Mouse (Mus musculus) ovary, adult 2 months (tissue): ENCODE measurements around the gene Prrt3. TPM values are rescaled to one million over a fixed set of nuclear protein-coding genes. Genes with fewer than 3 reads are reported as not detected.

ENCODE experiments used
- polyA plus RNA-seq: library from polyadenylated mRNA; depleted of rRNA; stranded (reverse); fragments of >200 nt; gene quantifications from 2 replicates; pipeline ENCODE4 v1.2.3, GENCODE M21; 2012; rRNA removed

The Prrt3 gene
- polyA plus RNA-seq: 0.09 and 0.10 TPM in 2 replicates

GRCm38 (mm10) chr6:113501388-113502084, at the start of gene Prrt3:
Gene Prrt3, minus strand, starts transcription at chr6:113501931.

GRCm38 (mm10) chr6:113530932-113531839, 29.5 kb upstream of the Prrt3 start, which contains the start of the genes Emc3 and Fancd2:
Gene Emc3, minus strand, starts transcription at chr6:113531652.
Gene Fancd2, plus strand, starts transcription at chr6:113531682.

GRCm38 (mm10) chr6:113483100-113483615, 18.6 kb downstream of the Prrt3 start, which contains the start of gene Creld1:
Gene Creld1, plus strand, starts transcription at chr6:113483297.

GRCm38 (mm10) chr6:113471297-113471936, 30.3 kb downstream of the Prrt3 start, which contains the start of gene Il17rc:
Gene Il17rc, plus strand, starts transcription at chr6:113471427.

GRCm38 (mm10) chr6:113457952-113458534, 43.7 kb downstream of the Prrt3 start, which contains the start of gene Il17re:
Gene Il17re, plus strand, starts transcription at chr6:113458484.

Other genes starting within 250 kb of the Prrt3 start
- gene Cpne9, start 219.6 kb downstream of the Prrt3 start, polyA plus RNA-seq: 2.9 and 4.4 TPM in 2 replicates
- 24.3 and 26.5 TPM in 2 replicates for gene Brpf1, start 194.8 kb downstream of the Prrt3 start, polyA plus RNA-seq
- gene Ogg1, start 175.0 kb downstream of the Prrt3 start, polyA plus RNA-seq: 25.4 and 30.0 TPM in 2 replicates
- gene Camk1, start 157.9 kb downstream of the Prrt3 start, polyA plus RNA-seq: 77.2 and 87.7 TPM in 2 replicates
- gene Tada3, start 124.0 kb downstream of the Prrt3 start, polyA plus RNA-seq: 41.7 and 44.7 TPM in 2 replicates
- 64.4 and 70.8 TPM in 2 replicates for gene Arpc4, start 123.8 kb downstream of the Prrt3 start, polyA plus RNA-seq
- gene Ttll3, start 112.7 kb downstream of the Prrt3 start, polyA plus RNA-seq: 26.9 and 30.3 TPM in 2 replicates
- gene Rpusd3, start 82.6 kb downstream of the Prrt3 start, polyA plus RNA-seq: 53.1 and 70.5 TPM in 2 replicates
- 176 and 184 TPM in 2 replicates for gene Cidec, start 66.2 kb downstream of the Prrt3 start, polyA plus RNA-seq
- 92.3 and 96.5 TPM in 2 replicates for gene Jagn1, start 59.4 kb downstream of the Prrt3 start, polyA plus RNA-seq
- 50.7 and 65.4 TPM in 2 replicates for gene Il17re, start 43.4 kb downstream of the Prrt3 start, polyA plus RNA-seq
- 94.6 and 103 TPM in 2 replicates for gene Il17rc, start 30.5 kb downstream of the Prrt3 start, polyA plus RNA-seq
- 16.6 and 17.3 TPM in 2 replicates for gene Creld1, start 18.6 kb downstream of the Prrt3 start, polyA plus RNA-seq
- gene Emc3, start 29.7 kb upstream of the Prrt3 start, polyA plus RNA-seq: 33.1 and 42.4 TPM in 2 replicates
- 2.3 and 5.9 TPM in 2 replicates for gene Fancd2, start 29.8 kb upstream of the Prrt3 start, polyA plus RNA-seq
- gene Fancd2os, start 98.8 kb upstream of the Prrt3 start, polyA plus RNA-seq: not detected in 2 replicates
- 90.4 and 111 TPM in 2 replicates for gene Brk1, start 102.8 kb upstream of the Prrt3 start, polyA plus RNA-seq
- 21.1 and 30.3 TPM in 2 replicates for gene Vhl, start 122.0 kb upstream of the Prrt3 start, polyA plus RNA-seq
- gene Irak2, start 136.5 kb upstream of the Prrt3 start, polyA plus RNA-seq: 38.1 and 41.1 TPM in 2 replicates
- gene Tatdn2, start 195.1 kb upstream of the Prrt3 start, polyA plus RNA-seq: 22.0 and 26.6 TPM in 2 replicates
- 0.43 TPM in 1 of 2 replicates, not detected in the other for gene Ghrl, start 217.9 kb upstream of the Prrt3 start, polyA plus RNA-seq
- 182 and 221 TPM in 2 replicates for gene Sec13, start 238.8 kb upstream of the Prrt3 start, polyA plus RNA-seq